Mouse (Mus musculus): ENCODE measurements around the gene Foxn3. TPM values are rescaled to one million over a fixed set of nuclear protein-coding genes. Genes with fewer than 3 reads are reported as not detected.

The Foxn3 gene
- total and polyA plus RNA-seq, 3 experiments = 9.7 to 26.8 (median 11.0) TPM

- Histone ChIP-seq H3K9me3 (replicated peaks; ENCODE audit: low read length) (no peaks in the 10 kb centered on the region), H3K9ac (ENCODE audit: insufficient read depth, low read depth) (no peak overlapping the region), H3K4me1 (ENCODE audit: control insufficient read depth in 1 of 2, insufficient read depth in 2 of 2) (peaks cover 18 to 36% of the 10 kb centered on the region in 2 experiments), H3K27me3 (replicated peaks) (no peaks in the 10 kb centered on the region), H3K4me2 (ENCODE audit: insufficient read depth, low read depth, poor library complexity, severe bottlenecking) (peak overlapping the region; percentile 89; the same call in 1 of the 2 replicates), H3K4me3 (replicated peaks in 1 of 3; ENCODE audit: low read depth in 2 of 3, low read length in 2 of 3, poor library complexity in 1 of 3) (no peak overlapping the region), H3K79me2 (replicated peaks; ENCODE audit: control insufficient read depth, extremely low read depth, insufficient read depth, poor library complexity, severe bottlenecking) (peaks cover 22% of the 10 kb centered on the region; the same call in 1 of the 2 replicates), H3K27ac (ENCODE audit: insufficient read depth, low read depth) (no peak overlapping the region), H3K36me3 (replicated peaks in 1 of 2; ENCODE audit: control insufficient read depth in 1 of 2, insufficient read depth in 1 of 2, low read length in 1 of 2) (peaks cover 0 to 9% of the 10 kb centered on the region in 2 experiments)
- TF ChIP-seq MAX (IDR thresholded peaks at IDR 0.05; ENCODE audit: low read length) = no peak
- no peak for TF ChIP-seq ZNF384 (IDR thresholded peaks at IDR 0.05; ENCODE audit: low read depth, low read length)
- no peak for TF ChIP-seq MAFK (IDR thresholded peaks at IDR 0.05; ENCODE audit: insufficient replicate concordance, low read length)
- in situ Hi-C loops (cut with MboI; ENCODE audit: low pct_ligation_motif_present, low pct_unique_long_range_greater_than_20kb, low sequenced_read_pairs) = loop anchor here (10.0 kb wide), 1 partner anchor 151 kb away; no protein-coding TSS in a partner anchor
- dilution Hi-C loops (cut with MboI; ENCODE audit: extremely low pct_ligation_motif_present, extremely low pct_unique_long_range_greater_than_20kb, low sequenced_read_pairs) = no loop called here
- DNase-seq (ENCODE audit: extremely low read depth) = no peak
Measured at GRCm38 (mm10) chr12:99545270-99545770, 18.1 kb downstream of the Foxn3 start.

- H3K79me2 ChIP-seq (replicated peaks; ENCODE audit: control insufficient read depth, extremely low read depth, insufficient read depth, poor library complexity, severe bottlenecking) = peaks cover 19% of the 10 kb centered on the region; the same call in 1 of the 2 replicates
- no peaks in the 10 kb centered on the region for H3K27me3 ChIP-seq (replicated peaks)
- DNase-seq (ENCODE audit: extremely low read depth) = peak; percentile 84
- H3K9me3 ChIP-seq (replicated peaks; ENCODE audit: low read length) = no peaks in the 10 kb centered on the region
- peak overlapping the region; percentile 89 for H3K4me2 ChIP-seq (ENCODE audit: insufficient read depth, low read depth, poor library complexity, severe bottlenecking)
- H3K9ac ChIP-seq (ENCODE audit: insufficient read depth, low read depth) = no peak overlapping the region
- H3K27ac ChIP-seq (ENCODE audit: insufficient read depth, low read depth) = no peak overlapping the region
- in situ Hi-C loops (cut with MboI; ENCODE audit: low pct_ligation_motif_present, low pct_unique_long_range_greater_than_20kb, low sequenced_read_pairs) = loop anchor here (10.0 kb wide), 1 partner anchor 150 kb away; no protein-coding TSS in a partner anchor
- peaks cover 18 to 36% of the 10 kb centered on the region in 2 experiments for H3K4me1 ChIP-seq (ENCODE audit: control insufficient read depth in 1 of 2, insufficient read depth in 2 of 2)
- peak overlapping the region in 1 of 3 experiments; percentile 3 for H3K4me3 ChIP-seq (replicated peaks in 1 of 3; ENCODE audit: low read depth in 2 of 3, low read length in 2 of 3, poor library complexity in 1 of 3)
- H3K36me3 ChIP-seq (replicated peaks in 1 of 2; ENCODE audit: control insufficient read depth in 1 of 2, insufficient read depth in 1 of 2, low read length in 1 of 2) = peaks cover 0 to 11% of the 10 kb centered on the region in 2 experiments
- dilution Hi-C loops (cut with MboI; ENCODE audit: extremely low pct_ligation_motif_present, extremely low pct_unique_long_range_greater_than_20kb, low sequenced_read_pairs) = no loop called here
- TF ChIP-seq USF2 (conservative IDR thresholded peaks at IDR 0.05; ENCODE audit: low read depth, low read length) = no peak
- TF ChIP-seq NELFE (IDR thresholded peaks at IDR 0.05; ENCODE audit: low read depth, low read length) = no peak
- no peak for TF ChIP-seq JUND (conservative IDR thresholded peaks at IDR 0.05; ENCODE audit: low read depth, low read length)
- TF ChIP-seq NRF1 (IDR thresholded peaks at IDR 0.05; ENCODE audit: low read depth, low read length) = no peak
- 0 out of 2 replicates have a peak, but pooled peaks have one; percentile 13 for TF ChIP-seq MAZ (IDR thresholded peaks at IDR 0.05; ENCODE audit: low read depth, low read length)
- TF ChIP-seq MYC (IDR thresholded peaks at IDR 0.05; ENCODE audit: low read depth, low read length) = peak; percentile 53; the same call in 1 of the 2 replicates
- 0 out of 2 replicates have a peak, but pooled peaks have one; percentile 2 for TF ChIP-seq CHD2 (IDR thresholded peaks at IDR 0.05; ENCODE audit: low read length)
- TF ChIP-seq UBTF (IDR thresholded peaks at IDR 0.05; ENCODE audit: low read depth, low read length) = no peak
- no peak for TF ChIP-seq PAX5 (IDR thresholded peaks at IDR 0.05; ENCODE audit: low read length)
- peak; percentile 24; the same call in 1 of the 2 replicates for TF ChIP-seq HCFC1 (IDR thresholded peaks at IDR 0.05; ENCODE audit: low read depth, low read length)
- 0 out of 2 replicates have a peak, but pooled peaks have one; percentile 7 for TF ChIP-seq SIN3A (IDR thresholded peaks at IDR 0.05; ENCODE audit: low read length)
- TF ChIP-seq MEF2A (IDR thresholded peaks at IDR 0.05; ENCODE audit: borderline replicate concordance, low read depth, low read length) = peak; percentile 100
- no peak for TF ChIP-seq CTCF (conservative IDR thresholded peaks at IDR 0.05 in 1 of 2, IDR thresholded peaks at IDR 0.05 in 1 of 2; ENCODE audit: low read depth in 2 of 2, low read length in 2 of 2)
- peak; percentile 86 for TF ChIP-seq EP300 (IDR thresholded peaks at IDR 0.05; ENCODE audit: low read length)
- TF ChIP-seq MAFK (IDR thresholded peaks at IDR 0.05; ENCODE audit: insufficient replicate concordance, low read length) = peak; percentile 94
- no peak for TF ChIP-seq ZMIZ1 (IDR thresholded peaks at IDR 0.05; ENCODE audit: low read depth, low read length)
- peak; percentile 61; the same call in 1 of the 2 replicates for TF ChIP-seq RCOR1 (conservative IDR thresholded peaks at IDR 0.05; ENCODE audit: low read depth, low read length)
- no peak for TF ChIP-seq ZNF384 (IDR thresholded peaks at IDR 0.05; ENCODE audit: low read depth, low read length)
- 0 out of 2 replicates have a peak, but pooled peaks have one; percentile 20 for TF ChIP-seq TBP (conservative IDR thresholded peaks at IDR 0.05; ENCODE audit: low read depth, low read length)
- TF ChIP-seq ELF1 (IDR thresholded peaks at IDR 0.05; ENCODE audit: low read depth, low read length) = peak; percentile 14; the same call in 1 of the 2 replicates
- no peak for TF ChIP-seq ZC3H11A (IDR thresholded peaks at IDR 0.05; ENCODE audit: low read depth, low read length)
- TF ChIP-seq RAD21 (IDR thresholded peaks at IDR 0.05; ENCODE audit: low read depth, low read length) = no peak; the same call in 1 of the 2 replicates
- peak; percentile 46 for TF ChIP-seq MXI1 (IDR thresholded peaks at IDR 0.05; ENCODE audit: low read depth, low read length)
- TF ChIP-seq POLR2AphosphoS2 (IDR thresholded peaks at IDR 0.05; ENCODE audit: low read depth, low read length) = no peak
- TF ChIP-seq KAT2A (IDR thresholded peaks at IDR 0.05; ENCODE audit: insufficient replicate concordance, low read length) = no peak
- TF ChIP-seq GABPA (IDR thresholded peaks at IDR 0.05; ENCODE audit: insufficient replicate concordance, low read depth, low read length) = no peak
- TF ChIP-seq SMC3 (IDR thresholded peaks at IDR 0.05; ENCODE audit: low read depth, low read length) = 0 out of 2 replicates have a peak, but pooled peaks have one; percentile 25
- no peak for TF ChIP-seq USF1 (IDR thresholded peaks at IDR 0.05; ENCODE audit: low read depth, low read length)
Measured at GRCm38 (mm10) chr12:99544262-99545128, 18.9 kb downstream of the Foxn3 start.

Data from CH12.LX (cell line).